Mouse (Mus musculus): ENCODE measurements at regions not wholly inside any gene's neighbourhood (a gene's known extent, or its start where the extent isn't known, plus 50 kb on each side); places are given as distances from the start of the nearest gene placed in this dataset.

DNA sequence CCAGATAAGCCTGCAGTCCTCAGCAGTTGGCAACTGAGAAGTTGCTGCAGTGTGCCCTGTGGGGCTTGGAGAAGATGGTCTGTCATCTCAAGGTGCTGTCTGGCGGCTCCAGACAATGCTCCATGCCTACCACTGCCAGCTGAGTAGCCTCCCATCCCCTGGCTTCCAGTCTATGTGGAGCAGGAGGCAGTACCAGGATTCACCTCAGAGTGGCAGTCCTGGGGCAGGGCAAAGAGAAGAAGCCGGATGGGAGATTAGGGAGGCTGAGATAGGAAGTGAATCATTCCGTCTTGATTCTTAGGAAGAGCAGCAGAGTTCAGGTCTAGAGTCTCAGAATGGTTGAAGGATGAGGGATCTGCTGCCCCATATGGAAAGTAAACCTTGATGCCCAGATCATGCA, 198.1 kb upstream of the H2al1a start:
- TF ChIP-seq POLR2A (IDR thresholded peaks at IDR 0.05; ENCODE audit: extremely low read depth, insufficient read depth, low read length) (no peak), CTCF (IDR thresholded peaks at IDR 0.05; ENCODE audit: low read depth, low read length) (peak; percentile 35)

Data from liver, adult 2 months (tissue).